Mouse (Mus musculus) ovary, postnatal 14 days (tissue): ENCODE results near the gene Skiv2l.
"Not testable (repeated sequence)": the region's sequence is repeated elsewhere in the genome, so short reads cannot be mapped to it uniquely, and the experiment has no call there.

ENCODE experiments used
- DNase-seq: peaks from one replicate; pipeline ENCODE4 v3.0.0; 2022; ENCODE audit warnings: low spot score

The Skiv2l gene

GRCm38 (mm10) chr17:34811275-34811674 lies 38.7 kb downstream of the Skiv2l start:
- DNase-seq = no peak

GRCm38 (mm10) chr17:34810811-34811210 lies 39.2 kb downstream of the Skiv2l start:
- DNase-seq = not testable (repeated sequence)

- not testable (repeated sequence) for DNase-seq
These were observed 39.6 kb downstream of the Skiv2l start for GRCm38 (mm10) chr17:34810411-34810810.

- no peak for DNase-seq
These were observed 41.3 kb downstream of the Skiv2l start for GRCm38 (mm10) chr17:34808599-34809205.

- no peak for DNase-seq
These were observed 42.8 kb downstream of the Skiv2l start for GRCm38 (mm10) chr17:34807176-34807575.

- DNase-seq = no peak
These were observed 45.0 kb downstream of the Skiv2l start for GRCm38 (mm10) chr17:34804871-34805562.

- DNase-seq = not testable (repeated sequence)
These were observed 45.7 kb downstream of the Skiv2l start, which contains the start of gene Cyp21a1 for GRCm38 (mm10) chr17:34804301-34804700. TSS of gene Cyp21a1 (minus strand) at chr17:34804561.

GRCm38 (mm10) chr17:34803367-34803766 lies 46.6 kb downstream of the Skiv2l start:
- DNase-seq = not testable (repeated sequence)

- DNase-seq = not testable (repeated sequence)
These were observed 47.3 kb downstream of the Skiv2l start for GRCm38 (mm10) chr17:34802756-34803155.

- DNase-seq = not testable (repeated sequence)
These were observed 49.2 kb downstream of the Skiv2l start for GRCm38 (mm10) chr17:34800781-34801305.

GRCm38 (mm10) chr17:34799531-34799925 lies 50.5 kb downstream of the Skiv2l start:
- DNase-seq = no peak

GRCm38 (mm10) chr17:34798866-34799530 lies 51.0 kb downstream of the Skiv2l start:
- no peak for DNase-seq

- not testable (repeated sequence) for DNase-seq
These were observed 51.9 kb downstream of the Skiv2l start for GRCm38 (mm10) chr17:34798071-34798470.

- not testable (repeated sequence) for DNase-seq
These were observed 52.6 kb downstream of the Skiv2l start for GRCm38 (mm10) chr17:34797211-34797995.

- no peak for DNase-seq
These were observed 53.5 kb downstream of the Skiv2l start for GRCm38 (mm10) chr17:34796311-34797140.

- DNase-seq = peak; percentile 29
These were observed 54.4 kb downstream of the Skiv2l start for GRCm38 (mm10) chr17:34795633-34796032.

GRCm38 (mm10) chr17:34795016-34795415 lies 55.0 kb downstream of the Skiv2l start:
- DNase-seq = no peak
